Mouse (Mus musculus) cerebellum, adult 2 months (tissue): ENCODE data around the gene Wnt16.

Source experiments
- CTCF ChIP-seq: fragments of 200-500 bp; IDR thresholded peaks from 2 replicates; pipeline ENCODE4 v1.5.1; 2011; ENCODE audit warnings: low read depth, mild to moderate bottlenecking, control low read depth, low read length, moderate library complexity, borderline replicate concordance; ENCODE audit not compliant: insufficient read depth
- POLR2A ChIP-seq: fragments of 200-500 bp; IDR thresholded peaks from 2 replicates; pipeline ENCODE4 v1.6.1; 2011; ENCODE audit warnings: low read length, control low read depth, borderline replicate concordance; ENCODE audit not compliant: insufficient read depth

DNA sequence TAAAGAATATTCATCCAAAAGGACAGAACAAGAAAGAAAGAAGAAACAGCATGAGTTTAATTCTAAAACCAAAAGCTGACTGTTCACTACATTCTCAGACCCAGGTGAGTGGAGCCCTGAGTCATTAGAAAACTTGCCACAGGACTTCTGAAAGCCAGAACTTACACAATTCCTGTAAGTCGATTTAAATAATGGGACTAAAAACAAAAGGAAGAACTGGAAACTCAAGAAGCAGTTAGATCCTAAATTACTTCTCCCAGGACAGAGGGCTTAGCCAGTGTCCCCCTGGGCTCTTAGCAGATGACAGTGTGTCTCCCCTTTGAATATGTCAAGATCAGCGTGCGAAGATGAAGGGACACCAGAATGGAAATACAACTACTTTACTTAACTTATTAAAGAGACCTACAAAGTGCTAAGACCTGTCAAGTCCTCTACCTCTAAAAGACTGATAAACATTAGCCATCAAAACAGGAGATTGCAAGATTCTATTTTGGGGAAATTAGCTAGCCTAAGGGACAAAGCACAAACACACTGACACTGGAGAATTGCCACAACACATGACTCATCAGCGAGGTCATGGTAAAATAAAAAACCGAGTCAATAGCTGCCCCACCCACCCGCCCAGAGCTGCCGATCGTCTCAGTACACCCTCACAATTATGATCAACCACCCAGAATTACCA lies 18.0 kb upstream of the Wnt16 start:
- TF ChIP-seq CTCF (no peak), POLR2A (no peak)
